Mouse (Mus musculus) heart, adult 2 months (tissue): ENCODE results near the gene Cym. TPM values are rescaled to one million over a fixed set of nuclear protein-coding genes. Genes with fewer than 3 reads are reported as not detected.

Source experiments
- DNase-seq, 2 experiments: peaks; one replicate each; pipeline ENCODE4 v3.0.0; 2021
- H3K27ac ChIP-seq: fragments of 200-600 bp; 2 replicates; pipeline ENCODE4 v1.8.1; 2022
- H3K27me3 ChIP-seq: fragments of 200-500 bp; 2 replicates; pipeline ENCODE4 v1.6.1; 2012; ENCODE audit warnings: mild to moderate bottlenecking, low read length, inconsistent platforms, mixed read lengths; ENCODE audit not compliant: control insufficient read depth, insufficient read depth
- H3K36me3 ChIP-seq: fragments of 200-500 bp; 2 replicates; pipeline ENCODE4 v1.6.1; 2012; ENCODE audit warnings: low read length, inconsistent platforms; ENCODE audit not compliant: control insufficient read depth, insufficient read depth
- H3K4me1 ChIP-seq: fragments of 200-500 bp; 2 replicates; pipeline ENCODE4 v1.6.1; 2011; ENCODE audit warnings: low read length; ENCODE audit not compliant: control insufficient read depth, insufficient read depth
- H3K4me3 ChIP-seq: fragments of 200-600 bp; 2 replicates; pipeline ENCODE4 v1.8.1; 2022
- H3K79me2 ChIP-seq: fragments of 200-500 bp; replicated peaks from 2 replicates; pipeline ENCODE4 v1.6.1; 2012; ENCODE audit warnings: mild to moderate bottlenecking, inconsistent platforms, low read length, moderate library complexity, mixed read lengths; ENCODE audit not compliant: control insufficient read depth, insufficient read depth
- H3K9ac ChIP-seq: fragments of 200-500 bp; 2 replicates; pipeline ENCODE4 v1.6.1; 2012; ENCODE audit warnings: low read depth, mild to moderate bottlenecking, control low read depth, inconsistent platforms, low read length, mixed read lengths
- CTCF ChIP-seq: fragments of 200-600 bp; IDR thresholded peaks from 2 replicates; pipeline ENCODE4 v1.8.1; 2022; ENCODE audit warnings: antibody characterized with exemption, mild to moderate bottlenecking, moderate library complexity
- EP300 ChIP-seq: fragments of 200-500 bp; IDR thresholded peaks from 2 replicates; pipeline ENCODE4 v1.6.1; 2011; ENCODE audit warnings: low read depth, low read length, control low read depth; ENCODE audit not compliant: insufficient read depth
- POLR2A ChIP-seq: fragments of 200-500 bp; IDR thresholded peaks from 2 replicates; pipeline ENCODE4 v1.6.1; 2011; ENCODE audit warnings: mild to moderate bottlenecking, low read depth, low read length, control low read depth; ENCODE audit not compliant: insufficient read depth
- WGBS: fragments of 180-500 bp; shearing (Covaris S2); methylation state at CpG from one replicate; pipeline ENCODE4 v1.1.7; 2018; 5-methylcytosine and 5-hydroxymethylcytosine counted together
- intact Hi-C: fragments of 180-260 bp; cut with DNase I; formaldehyde crosslinking; loops from one replicate; pipeline ENCODE4 v1.15.1; 2025
- polyA plus RNA-seq: library from polyadenylated mRNA; depleted of rRNA; stranded (reverse); fragments of >200 nt; gene quantifications from 2 replicates; pipeline ENCODE4 v1.2.3, GENCODE M21; 2012
- total RNA-seq, 2 experiments: library from RNA; stranded (reverse); gene quantifications; 2 replicates each; pipeline ENCODE4 v1.2.3; 2021

Gene Cym
- total and polyA plus RNA-seq, 3 experiments = 0.12 TPM; not detected in 2

DNA sequence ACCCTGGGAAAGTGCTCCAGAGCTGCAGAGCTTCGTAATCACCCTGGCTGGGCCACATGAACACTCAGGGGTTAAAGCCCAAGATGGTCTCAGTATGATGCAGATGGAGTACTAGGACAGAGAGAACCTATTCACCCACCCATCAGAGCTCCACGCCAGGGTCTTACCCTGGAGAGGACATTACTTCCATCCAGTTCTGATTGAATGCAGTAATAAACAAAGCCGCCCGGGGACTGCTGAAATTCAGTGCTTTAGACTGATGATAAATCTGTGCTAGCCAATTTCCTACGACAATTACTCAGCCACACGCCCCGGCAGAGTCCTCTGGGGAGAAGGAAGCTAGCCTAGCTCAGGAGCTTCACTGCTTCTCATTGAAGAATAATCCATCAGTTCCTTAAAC lies 35.2 kb upstream of the Cym start:
- peaks cover 13% of the 10 kb centered on the region for H3K4me1 ChIP-seq
- TF ChIP-seq POLR2A (no peak), EP300 (no peak), CTCF (no peak)
- no peaks in the 10 kb centered on the region for H3K27me3 ChIP-seq
- no peaks in the 10 kb centered on the region for H3K79me2 ChIP-seq
- 53% methylated on average over 7 of the region's 7 CpGs for WGBS
- H3K27ac ChIP-seq = no peak overlapping the region
- H3K4me3 ChIP-seq = no peak overlapping the region
- intact Hi-C loops = no loop called here
- no peak for DNase-seq
- no peak overlapping the region for H3K9ac ChIP-seq
- H3K36me3 ChIP-seq = peaks cover 4% of the 10 kb centered on the region

DNA sequence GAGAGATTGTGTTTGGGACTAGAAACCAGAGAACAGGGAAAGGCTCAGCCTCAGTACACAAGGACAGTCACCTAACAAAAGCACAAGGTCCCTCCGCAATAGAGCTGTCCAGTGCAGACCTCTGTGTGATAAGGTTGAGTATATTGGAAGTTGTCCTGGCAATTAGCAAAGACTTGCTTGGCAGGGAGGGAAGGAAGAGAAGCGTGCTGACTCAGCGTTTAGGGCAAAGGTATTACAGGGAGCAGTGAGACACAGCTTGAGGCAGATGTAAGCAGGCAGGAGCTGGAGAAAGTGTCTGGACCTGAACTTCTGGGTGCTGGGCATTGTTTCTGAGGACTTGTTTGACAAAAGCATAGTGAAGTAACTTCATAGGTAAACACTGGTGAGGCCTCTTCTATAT lies 34.5 kb upstream of the Cym start:
- peaks cover 13% of the 10 kb centered on the region for H3K4me1 ChIP-seq
- H3K4me3 ChIP-seq = no peak overlapping the region
- no peak overlapping the region for H3K9ac ChIP-seq
- DNase-seq = no peak
- no peaks in the 10 kb centered on the region for H3K79me2 ChIP-seq
- intact Hi-C loops = no loop called here
- TF ChIP-seq CTCF = no peak
- TF ChIP-seq POLR2A = no peak
- no peak for TF ChIP-seq EP300
- H3K36me3 ChIP-seq = peaks cover 4% of the 10 kb centered on the region
- WGBS = 77% methylated on average over 3 of the region's 3 CpGs
- H3K27ac ChIP-seq = no peak overlapping the region
- H3K27me3 ChIP-seq = no peaks in the 10 kb centered on the region

DNA sequence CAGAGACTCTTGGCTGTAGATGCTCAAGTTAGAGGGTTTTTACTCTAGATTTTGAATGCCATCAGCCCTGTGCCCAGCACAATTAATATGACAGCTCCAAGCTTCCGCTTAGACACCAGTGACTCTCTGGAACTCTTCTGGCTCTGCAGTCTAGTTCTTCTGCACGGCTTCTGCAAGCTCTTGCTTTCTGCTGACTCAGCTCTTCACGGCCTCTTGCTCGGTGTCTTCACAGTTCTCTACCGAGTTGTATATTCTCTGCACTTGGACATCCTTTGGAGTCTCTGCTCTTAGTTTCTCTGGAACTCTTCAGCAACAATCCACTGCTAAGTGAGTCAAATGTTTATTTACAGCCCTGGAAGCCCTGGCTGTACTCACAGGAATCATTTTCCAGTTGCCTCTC lies 32.4 kb upstream of the Cym start:
- DNase-seq = no peak
- H3K27ac ChIP-seq = no peak overlapping the region
- peaks cover 4% of the 10 kb centered on the region for H3K36me3 ChIP-seq
- 85% methylated on average over 5 of the region's 5 CpGs for WGBS
- intact Hi-C loops = no loop called here
- H3K27me3 ChIP-seq = no peaks in the 10 kb centered on the region
- no peaks in the 10 kb centered on the region for H3K79me2 ChIP-seq
- H3K9ac ChIP-seq = no peak overlapping the region
- no peak overlapping the region for H3K4me3 ChIP-seq
- no peak for TF ChIP-seq CTCF
- peaks cover 12% of the 10 kb centered on the region for H3K4me1 ChIP-seq

DNA sequence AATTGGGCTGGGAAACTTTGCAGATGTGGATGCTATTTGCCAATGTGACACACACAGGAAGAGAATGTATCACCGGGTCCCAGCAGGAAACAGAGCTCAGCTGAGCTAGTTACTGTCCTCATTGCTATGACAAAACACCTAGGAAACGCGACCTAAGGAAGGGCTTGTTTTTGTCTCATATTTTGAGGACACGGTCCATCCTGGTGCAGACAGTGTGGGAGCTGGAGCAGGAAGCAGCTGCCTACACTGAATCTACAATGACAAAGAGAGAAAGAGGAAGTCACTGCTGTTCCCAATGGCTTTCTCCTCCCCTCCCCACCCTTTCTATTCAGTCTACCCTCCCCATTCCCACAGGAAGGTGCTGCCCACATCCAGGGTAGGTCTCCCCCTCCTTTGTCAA lies 30.5 kb upstream of the Cym start:
- WGBS = 30% methylated on average over 4 of the region's 4 CpGs
- Histone ChIP-seq H3K27me3 (no peaks in the 10 kb centered on the region), H3K27ac (peak overlapping the region; percentile 66), H3K36me3 (peaks cover 4% of the 10 kb centered on the region), H3K4me1 (peaks cover 7% of the 10 kb centered on the region), H3K9ac (no peak overlapping the region), H3K79me2 (no peaks in the 10 kb centered on the region), H3K4me3 (no peak overlapping the region)
- intact Hi-C loops = no loop called here
- TF ChIP-seq EP300 (peak; percentile 97), POLR2A (peak; percentile 54; the same call in 1 of the 2 replicates), CTCF (no peak)
- peak; percentile 29 to 31 for DNase-seq

DNA sequence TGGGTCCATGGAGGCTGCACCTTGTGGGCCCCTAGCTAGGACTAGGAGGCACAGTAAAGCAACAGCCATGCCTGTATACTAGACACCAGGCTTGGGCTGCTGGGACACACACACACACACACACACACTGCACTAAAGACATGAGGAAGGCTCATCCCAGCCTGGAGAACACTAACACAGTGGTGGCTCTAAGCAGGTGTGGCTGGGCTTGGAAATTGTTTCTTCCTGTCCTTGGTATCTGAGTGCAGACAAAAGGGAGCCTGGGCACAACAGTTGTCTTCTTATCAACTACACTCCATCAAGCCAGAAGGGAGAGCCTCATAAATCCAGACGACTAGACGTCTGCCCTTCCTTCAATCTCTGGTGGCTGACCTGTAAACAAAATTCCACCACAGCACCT lies 28.8 kb upstream of the Cym start:
- no peaks in the 10 kb centered on the region for H3K27me3 ChIP-seq
- no peak for TF ChIP-seq EP300
- no peak for TF ChIP-seq POLR2A
- TF ChIP-seq CTCF = no peak
- H3K36me3 ChIP-seq = peaks cover 4% of the 10 kb centered on the region
- no peak overlapping the region for H3K9ac ChIP-seq
- H3K27ac ChIP-seq = no peak overlapping the region; the same call in 1 of the 2 replicates
- peaks cover 6% of the 10 kb centered on the region for H3K4me1 ChIP-seq
- H3K4me3 ChIP-seq = no peak overlapping the region
- intact Hi-C loops = no loop called here
- DNase-seq = no peak
- H3K79me2 ChIP-seq = no peaks in the 10 kb centered on the region
- 30% methylated on average over 2 of the region's 2 CpGs for WGBS

DNA sequence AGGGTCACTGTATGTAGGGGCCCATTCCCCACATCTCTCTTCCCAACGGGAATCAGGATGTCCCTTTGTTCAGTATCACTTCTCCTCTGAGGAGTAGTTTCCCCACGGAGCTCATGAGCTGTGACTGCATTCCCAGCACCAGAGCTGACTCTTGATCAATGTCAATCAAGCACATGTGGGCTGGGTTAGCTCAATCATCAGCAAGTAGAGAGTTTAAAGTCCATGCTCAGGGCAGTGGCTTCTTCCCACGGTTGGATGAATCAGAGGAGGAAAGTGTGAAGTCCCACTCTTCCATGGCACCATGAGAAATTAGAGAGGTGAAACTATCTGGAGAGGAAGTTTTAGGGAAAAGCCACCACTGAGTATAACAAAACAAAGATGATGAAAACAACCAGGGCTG lies 27.5 kb upstream of the Cym start:
- Histone ChIP-seq H3K36me3 (peaks cover 4% of the 10 kb centered on the region), H3K4me3 (no peak overlapping the region), H3K27me3 (no peaks in the 10 kb centered on the region), H3K9ac (no peak overlapping the region), H3K79me2 (no peaks in the 10 kb centered on the region), H3K27ac (no peak overlapping the region), H3K4me1 (peaks cover 6% of the 10 kb centered on the region)
- TF ChIP-seq CTCF = no peak
- intact Hi-C loops = no loop called here
- WGBS = 38% methylated on average over 3 of the region's 3 CpGs
- DNase-seq = no peak
